Mouse (Mus musculus) hindlimb bud, embryonic 11.5 days (tissue): Measurements from ENCODE around the gene Nkiras2.
"Not testable (repeated sequence)": the region's sequence is repeated elsewhere in the genome, so short reads cannot be mapped to it uniquely, and the experiment has no call there.

Source experiments
- DNase-seq: peaks from one replicate; pipeline ENCODE4 v3.0.0-alpha.2; 2012; ENCODE audit warnings: low read depth, low spot score; ENCODE audit errors: extremely low spot score

Gene Nkiras2

DNA sequence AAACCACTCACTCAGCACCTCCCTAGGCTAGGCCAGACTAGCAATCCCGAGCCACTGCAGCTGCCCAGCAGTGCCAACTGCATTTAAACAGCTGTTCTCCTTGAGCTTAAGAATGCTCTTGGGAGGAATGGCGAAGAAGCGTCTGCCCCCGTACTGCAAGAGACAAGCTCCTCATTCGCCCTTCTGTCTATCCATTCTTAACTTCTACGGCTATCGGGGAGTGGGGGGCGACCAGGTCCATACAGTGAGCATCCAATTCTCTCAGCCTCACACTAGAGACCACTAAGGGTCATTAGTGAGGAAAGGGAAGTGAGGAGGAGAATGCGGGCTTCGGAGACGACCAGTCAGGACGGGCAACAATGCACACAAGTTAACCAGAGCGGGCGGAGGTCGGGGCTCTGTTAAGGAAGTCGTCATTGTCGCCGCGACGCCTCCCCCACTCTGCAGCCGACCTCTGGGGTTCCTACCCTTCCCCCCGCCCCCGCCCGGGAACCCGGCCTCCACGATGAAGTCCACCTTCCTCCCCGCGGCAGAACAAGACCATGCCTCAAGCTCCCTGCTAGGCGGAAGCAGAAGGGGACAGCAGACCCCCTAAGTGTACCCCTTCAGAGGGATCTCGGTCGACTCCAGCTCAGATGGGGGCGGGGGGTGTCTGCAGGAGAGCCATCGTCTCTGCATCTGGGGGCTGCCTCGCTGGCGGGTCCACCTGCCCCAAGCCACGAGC lies at the start of gene Nkiras2:
TSS of gene Nkiras2 (plus strand) at position 484 of the 724 bp plus-strand sequence.
- no peak for DNase-seq

DNA sequence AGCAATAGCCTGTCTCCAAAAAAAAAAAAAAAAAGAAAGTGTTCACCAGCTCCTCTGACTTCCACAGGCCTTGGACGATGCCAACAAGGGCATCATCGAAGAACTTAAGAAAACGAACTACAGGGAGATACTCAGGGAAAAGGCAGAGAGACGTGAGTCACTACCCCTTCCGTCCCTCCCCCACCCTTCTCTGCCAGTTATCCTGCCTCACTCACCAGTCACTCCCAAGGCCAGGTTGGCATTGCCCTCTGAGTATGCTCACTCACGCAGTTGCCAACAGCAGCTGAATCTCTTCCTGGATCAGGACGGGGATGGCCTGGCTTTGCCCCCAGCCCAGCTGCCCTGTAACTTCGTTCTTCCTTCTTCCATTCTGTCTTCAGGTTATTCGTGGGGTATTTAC lies 49.3 kb upstream of the Nkiras2 start:
- DNase-seq = no peak

DNA sequence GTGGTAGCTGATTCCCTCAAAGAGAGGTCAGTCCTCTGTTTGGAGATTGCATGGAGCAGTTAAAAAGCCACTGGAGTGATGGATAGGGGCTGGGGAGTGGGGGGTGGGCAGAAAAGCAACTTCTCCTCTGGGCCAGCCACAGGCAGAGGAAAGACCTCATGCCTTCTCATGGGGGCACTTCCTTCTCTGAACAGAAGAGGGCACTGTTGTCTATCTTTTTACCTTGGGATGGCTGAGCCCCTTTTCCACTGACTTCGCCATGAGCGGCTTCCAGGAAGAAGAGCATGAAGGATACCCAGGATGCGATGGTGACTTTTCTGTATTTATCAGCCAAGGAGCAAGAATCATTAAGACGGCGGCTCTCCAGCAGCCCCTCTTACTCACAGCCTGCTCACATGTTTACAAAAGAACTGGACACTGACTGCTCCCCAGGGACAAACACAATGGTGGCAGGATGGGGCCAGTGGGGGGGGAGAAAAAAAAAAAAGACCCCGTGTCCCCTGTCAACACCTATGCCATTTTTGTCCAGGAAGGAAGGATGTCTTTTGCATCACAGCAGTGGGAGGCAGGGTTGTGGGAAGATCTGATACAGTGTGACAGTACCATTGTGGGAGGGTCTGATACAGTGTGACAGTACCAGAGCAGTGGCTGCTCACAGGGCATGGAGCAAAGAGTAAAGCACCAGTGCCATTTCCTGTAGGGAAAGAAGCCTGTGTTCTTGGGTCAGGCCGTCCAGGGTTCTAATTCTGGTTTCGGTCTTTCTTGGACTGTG lies 48.4 kb upstream of the Nkiras2 start:
- peak; percentile 63 for DNase-seq

DNA sequence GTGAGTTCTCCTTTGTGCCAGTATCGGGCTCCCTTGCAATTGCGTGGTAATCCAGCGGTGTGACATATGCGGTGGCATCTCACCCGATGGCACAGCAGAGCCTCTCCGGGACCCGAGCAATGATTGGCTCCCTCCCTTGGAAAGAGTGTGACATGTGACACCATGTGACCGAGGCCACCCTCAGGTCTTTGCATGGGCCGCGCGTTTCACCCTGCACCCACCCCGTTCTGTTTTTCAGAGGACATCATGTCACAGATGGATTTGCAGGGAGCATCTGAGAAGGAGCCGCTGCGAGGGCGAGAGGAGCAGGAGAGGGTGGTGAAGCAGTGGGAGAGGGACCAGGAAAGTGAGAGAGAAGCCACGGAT lies 47.9 kb upstream of the Nkiras2 start:
- DNase-seq = no peak

DNA sequence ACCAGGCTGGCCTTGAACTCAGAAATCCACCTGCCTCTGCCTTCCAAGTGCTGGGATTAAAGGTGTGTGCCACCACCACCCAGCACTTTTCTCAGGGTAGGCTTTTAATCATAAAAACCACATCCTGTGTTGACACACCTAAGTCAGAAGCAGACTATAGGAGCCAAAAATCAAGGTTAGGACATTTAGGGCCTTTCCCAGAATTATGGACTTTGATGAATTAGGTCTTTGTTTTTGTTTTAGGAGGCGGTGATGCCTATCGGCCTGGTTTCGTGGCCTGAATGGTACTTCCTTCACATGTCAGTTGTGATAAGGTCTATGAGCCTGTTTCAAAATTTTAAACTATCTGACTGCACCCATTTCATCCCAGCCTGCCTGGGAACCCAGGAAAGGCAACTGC lies 44.9 kb upstream of the Nkiras2 start:
- DNase-seq = no peak

DNA sequence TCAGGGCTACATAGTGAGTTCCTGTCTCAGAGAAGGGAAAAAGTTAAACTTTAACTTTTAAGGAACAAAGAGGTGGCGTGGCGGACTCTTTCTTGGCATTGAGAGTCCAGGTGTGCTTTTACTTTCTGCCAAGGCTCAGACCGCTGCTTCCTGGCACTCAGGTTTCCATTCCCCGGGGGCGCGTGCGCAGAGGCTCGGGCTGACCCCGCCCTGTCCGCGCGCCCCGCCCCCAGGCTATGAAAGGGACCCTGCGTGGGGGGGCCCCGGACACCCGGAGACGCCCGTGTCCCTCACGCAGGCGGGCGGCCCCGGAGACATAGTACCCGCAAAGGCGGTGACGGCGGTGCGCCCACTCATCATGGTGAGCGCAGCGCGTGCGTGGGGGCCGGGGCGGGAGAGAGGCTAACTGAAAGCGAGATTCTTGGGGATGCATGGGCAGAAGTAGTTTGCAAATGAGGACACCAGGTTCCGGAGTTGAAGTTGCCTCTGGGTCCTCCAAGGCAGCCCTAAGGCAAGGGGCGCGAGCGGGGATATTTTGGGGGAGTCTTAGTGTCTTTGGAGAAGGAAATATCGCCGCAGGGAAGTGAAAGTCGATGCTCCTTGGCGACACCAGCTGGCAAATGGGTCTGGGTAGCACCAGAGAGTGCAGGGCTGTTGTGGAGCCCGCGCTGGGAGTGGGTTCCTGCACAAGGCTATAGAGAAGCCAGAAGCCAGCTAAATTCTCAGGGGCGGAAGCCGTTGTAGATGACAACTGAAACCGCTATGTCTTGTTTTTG lies 44.1 kb upstream of the Nkiras2 start, which contains the start of gene Cnp:
TSS of gene Cnp (plus strand) at position 197 of the 776 bp plus-strand sequence.
- DNase-seq = peak; percentile 16

DNA sequence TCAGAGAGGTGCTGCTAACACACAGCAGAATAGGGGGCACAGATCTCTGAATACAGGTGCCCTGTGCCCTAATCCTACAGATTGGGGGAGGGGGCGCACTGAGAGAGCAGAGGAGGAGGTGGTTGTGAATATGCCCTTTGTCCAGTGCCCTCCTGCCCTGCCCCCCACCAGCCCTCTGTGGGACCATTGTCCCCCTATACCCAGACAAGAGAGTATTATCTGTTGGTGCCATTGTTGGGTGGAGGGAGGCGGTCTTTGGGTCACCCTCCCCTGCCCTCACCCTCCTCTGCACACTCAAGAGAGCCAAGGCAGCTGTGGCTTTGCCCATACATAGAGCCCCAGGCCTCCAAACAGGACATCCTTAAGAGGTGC lies 43.6 kb upstream of the Nkiras2 start:
- no peak for DNase-seq

DNA sequence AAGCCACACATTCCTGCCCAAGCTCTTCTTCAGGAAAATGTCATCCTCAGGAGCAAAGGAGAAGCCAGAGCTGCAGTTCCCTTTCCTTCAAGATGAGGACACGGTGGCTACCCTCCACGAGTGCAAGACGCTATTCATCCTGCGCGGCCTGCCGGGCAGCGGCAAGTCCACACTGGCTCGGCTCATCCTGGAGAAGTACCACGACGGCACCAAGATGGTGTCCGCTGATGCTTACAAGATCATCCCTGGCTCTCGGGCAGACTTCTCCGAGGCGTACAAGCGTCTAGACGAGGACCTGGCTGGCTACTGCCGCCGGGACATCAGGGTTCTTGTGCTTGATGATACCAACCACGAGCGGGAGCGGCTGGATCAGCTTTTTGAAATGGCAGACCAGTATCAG lies 42.8 kb upstream of the Nkiras2 start:
- no peak for DNase-seq

DNA sequence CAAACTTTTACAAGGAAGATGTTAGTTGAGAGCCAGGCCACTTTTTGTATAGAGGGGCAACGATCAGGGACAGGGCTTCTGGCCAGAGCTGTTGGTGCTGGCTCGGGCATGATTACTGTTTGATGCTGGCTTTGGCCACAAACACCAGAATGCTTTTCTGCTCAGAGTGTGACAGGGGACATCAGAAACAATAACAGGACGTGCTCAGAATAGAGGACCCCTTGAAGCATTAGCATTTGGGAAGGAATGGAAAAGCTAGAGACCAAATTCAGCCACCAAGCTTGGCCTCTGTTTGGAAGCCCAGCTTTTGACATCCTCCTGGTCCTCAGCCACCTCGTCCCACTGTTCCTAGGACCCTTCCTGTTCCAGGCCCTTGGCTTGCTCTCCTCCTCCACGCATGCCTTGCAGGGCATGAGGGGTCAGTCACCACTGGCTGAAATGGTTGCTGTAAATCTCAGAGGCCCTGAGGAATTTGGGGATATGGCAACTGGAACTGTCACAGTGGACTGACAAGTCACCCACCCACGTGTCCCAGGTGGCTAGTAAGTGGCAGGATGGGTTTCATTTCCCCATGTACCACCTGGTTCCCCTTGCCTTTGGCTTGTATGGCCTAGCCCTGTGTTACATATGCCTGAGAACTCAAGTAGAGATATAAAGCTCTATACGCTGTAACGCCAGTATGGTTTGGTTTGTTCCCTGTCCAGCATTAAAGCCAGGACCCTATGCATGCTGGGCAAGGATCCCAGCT lies 41.0 kb upstream of the Nkiras2 start:
- DNase-seq = no peak

DNA sequence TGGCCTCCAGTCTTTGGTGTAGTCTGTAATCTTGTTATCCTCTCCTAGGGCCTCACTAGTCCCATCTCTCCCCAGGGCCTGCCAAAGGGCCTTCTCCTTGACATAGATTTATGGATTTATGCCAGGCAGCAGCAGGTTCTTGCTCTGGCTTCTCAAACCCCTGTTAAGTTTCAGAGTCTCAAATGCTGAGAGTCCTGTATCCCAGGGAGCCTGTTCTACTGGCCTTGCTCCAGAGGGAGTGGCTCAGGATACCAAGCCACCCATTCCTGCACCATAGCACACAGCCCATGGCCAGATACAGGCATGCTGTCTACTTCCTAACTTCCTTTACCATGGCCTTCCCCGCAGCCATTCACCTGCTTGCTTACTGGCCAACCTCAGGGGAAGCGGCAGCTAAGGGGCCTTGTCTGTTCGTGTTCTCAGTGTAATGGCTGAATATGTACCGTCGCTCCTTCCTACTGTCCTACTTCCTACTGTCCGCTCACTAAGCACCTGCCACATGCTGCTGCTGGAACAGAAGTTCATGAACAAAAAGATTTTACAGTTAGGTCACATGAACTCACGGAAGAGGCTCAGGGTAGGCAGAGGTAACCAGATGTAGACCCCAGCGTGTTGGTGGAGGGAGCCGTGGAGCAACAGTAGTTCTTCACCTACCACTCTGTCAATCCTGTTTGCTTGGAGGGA lies 39.8 kb upstream of the Nkiras2 start:
- DNase-seq = no peak

DNA sequence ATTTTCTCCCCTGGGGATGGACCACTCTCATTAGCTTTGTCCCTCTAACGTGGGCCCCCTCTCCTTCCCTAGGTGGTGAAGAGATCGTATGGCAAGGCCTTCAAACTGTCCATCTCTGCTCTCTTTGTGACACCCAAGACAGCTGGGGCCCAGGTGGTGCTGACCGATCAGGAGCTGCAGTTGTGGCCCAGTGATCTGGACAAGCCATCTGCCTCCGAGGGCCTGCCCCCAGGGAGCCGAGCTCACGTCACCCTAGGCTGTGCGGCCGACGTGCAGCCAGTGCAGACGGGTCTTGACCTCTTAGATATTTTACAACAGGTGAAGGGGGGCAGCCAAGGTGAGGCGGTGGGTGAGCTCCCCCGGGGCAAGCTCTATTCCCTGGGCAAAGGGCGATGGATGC lies 38.8 kb upstream of the Nkiras2 start:
- DNase-seq = no peak

DNA sequence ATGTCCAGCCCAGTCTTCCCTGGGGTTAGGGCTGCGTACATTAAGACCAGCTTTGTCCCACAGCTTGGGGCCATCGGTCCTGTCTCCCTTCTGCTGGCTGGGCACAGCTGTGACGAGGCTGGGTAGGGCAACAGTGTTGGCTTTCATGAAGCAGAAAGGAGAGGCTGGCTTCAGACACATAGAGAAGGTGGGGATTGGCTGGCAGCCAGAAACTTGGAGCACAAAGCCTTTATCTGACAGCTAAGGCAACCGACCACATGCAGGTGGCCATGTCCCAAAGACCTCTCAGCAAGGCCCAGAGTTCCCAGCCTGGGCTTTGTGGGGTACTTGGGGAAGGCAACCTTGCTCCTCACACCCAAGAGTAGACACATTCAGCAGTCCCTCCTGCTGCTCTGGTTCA lies 37.3 kb upstream of the Nkiras2 start:
- no peak for DNase-seq

DNA sequence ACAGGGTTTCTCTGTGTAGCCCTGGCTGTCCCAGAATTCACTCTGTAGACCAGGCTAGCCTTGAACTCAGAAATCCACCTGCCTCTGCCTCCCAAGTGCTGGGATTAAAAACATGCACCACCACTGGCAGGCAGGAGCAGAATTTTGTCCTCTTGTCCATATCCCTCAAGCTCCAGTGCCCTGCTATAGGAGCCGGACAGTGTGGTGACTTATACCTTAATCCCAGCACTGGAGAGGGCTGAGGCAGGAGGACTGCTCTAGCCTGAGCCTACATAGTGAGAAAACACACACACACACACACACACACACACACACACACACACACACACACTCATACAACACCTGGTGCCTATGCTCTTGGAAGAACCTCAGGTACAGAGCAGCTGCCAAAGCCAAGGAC lies 36.6 kb upstream of the Nkiras2 start:
- not testable (repeated sequence) for DNase-seq

DNA sequence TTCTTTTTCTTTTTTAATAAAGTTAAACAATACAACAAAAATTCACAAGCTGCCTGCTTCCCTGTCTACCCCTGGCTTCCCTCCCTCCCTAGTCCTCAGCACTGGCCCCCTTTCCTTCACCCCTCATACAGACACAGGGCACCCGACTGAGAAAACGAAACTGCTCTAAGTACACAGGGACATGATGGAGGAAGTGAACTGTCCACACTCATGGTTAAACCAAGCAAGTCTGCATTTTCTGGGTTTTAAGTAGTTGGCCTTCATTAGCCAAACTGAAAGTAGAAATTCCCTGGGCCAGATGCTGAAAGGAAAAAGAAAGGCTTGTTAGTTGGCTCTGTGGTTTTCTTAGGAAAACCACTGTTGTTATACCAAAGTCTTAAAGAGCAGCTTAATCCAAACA lies 36.2 kb upstream of the Nkiras2 start:
- no peak for DNase-seq

DNA sequence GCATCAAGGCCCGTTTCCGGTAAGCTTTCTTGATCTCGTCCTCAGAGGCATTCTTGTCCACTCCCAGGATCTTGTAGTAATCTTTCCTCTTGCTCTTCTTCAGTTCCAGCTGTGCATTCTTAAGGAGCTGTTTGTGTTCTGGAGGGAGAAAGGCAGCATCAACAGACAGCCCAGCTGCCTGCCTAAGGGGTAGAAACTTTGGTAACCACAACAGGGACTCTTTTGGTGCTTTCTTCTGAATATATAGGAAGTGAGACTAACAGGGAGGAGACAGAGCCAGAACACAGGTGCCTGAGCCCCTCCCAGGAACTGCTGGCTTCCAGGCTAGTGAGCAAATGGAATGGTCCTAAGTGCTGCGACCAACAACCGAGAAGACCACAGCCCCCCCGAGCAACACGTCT lies 34.5 kb upstream of the Nkiras2 start:
- DNase-seq = no peak

DNA sequence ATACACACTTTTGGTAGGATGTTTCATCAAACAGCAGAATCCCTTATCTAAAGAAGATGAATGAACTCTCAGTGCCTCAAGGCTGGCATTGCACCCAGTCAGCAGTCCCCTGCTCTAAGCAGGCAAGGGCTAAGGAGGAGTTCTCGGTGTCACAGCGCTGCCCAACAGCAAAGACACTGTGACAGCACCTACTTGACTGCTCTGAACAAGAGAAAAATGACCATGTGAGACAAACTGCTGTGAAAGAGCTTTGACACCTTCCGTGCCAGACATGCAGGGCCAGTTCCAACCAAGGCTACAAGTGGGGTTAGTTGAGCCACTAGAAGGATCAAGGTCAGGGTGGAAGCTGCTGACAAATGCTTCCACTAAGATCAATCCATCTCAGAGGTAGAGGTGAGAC lies 33.9 kb upstream of the Nkiras2 start:
- DNase-seq = no peak

DNA sequence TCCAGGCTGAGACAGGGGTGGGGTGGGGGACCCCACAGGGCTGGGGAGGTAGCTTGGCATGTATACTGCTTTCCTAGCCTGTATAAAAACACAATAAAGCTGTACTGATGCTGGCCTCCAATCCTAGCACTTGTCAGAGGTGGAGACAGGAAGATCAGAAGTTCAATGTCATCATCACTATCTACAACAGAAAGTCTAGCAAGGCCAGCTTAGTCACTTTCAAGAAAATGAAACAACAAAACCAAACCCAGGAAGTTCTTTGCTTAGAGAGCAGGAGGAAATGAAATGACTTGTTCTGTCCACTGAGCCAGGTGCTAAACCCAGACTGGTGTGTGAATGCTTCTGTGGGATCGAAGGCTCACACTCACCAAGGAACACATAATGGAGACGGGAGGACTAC lies 30.6 kb upstream of the Nkiras2 start:
- no peak for DNase-seq

DNA sequence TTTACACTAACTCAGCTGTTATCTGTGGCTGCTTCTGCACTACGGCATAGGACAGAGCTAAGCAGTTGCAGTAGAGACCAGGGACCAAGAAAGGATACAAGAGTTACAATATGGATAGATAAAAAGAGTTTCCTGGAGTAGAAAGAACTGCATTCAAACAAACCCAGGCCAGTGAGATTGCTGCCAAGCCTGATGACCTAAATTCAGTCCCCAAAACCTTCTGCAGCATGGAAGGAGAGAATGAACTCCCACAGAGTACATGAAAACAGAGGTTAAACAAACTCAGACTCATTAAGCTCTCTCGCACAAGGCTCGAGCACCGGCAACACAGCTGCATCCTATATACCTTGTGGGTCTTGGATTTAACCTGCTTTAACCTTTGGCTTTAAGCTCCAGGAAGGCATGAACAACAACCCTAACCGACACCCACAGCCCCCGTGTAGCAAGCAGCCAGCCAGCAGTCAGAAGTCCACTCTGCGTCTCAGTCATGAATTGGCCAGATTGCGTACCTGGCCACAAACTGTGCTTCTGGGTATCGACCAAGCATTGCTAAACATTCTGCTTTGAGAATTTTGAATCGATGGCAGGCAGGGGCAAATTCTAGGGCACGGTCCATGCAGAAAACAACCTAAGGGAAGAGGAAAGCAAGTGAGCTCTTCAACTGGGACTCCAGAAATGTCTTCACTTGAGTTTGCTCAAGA lies 26.5 kb upstream of the Nkiras2 start:
- no peak for DNase-seq

DNA sequence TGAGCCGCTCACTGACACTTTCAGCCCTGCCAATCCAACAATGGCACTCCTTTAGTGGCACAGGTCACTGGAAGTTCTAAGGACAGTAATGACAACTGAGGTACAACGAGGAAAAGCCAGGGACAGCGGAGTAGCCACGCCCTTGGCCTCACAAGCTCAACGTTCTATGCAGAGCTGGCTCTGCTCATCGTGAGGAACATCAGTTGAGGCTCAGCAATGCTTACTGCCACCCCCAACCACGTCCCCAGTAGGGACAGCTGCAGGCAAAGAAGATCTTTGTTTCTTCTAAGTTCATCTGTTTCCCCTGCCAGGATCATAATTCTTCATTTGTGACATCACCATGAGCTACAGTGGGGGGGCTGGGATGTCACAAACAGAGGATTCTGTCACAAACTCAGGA lies 24.4 kb upstream of the Nkiras2 start:
- no peak for DNase-seq

DNA sequence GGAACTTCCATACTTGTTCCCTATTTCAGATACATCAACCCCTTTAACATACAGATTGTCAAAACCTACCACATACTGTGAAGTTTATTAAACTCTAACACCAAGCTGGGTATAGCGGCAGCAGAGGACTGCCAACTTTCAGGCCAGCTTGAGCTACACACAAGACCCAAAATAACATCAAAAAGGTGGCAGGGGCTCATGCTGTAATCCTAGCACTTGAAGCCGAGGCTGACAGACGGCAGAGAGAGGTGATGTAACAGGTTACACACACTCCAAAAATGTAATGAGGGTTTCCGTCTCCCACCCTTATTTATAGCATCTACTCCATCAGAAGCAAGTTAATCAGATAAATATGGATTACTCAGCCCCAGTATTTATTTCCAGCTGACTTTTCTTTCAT lies 23.5 kb upstream of the Nkiras2 start:
- no peak for DNase-seq
